Mouse (Mus musculus) activated CD4-positive, CD25-positive, alpha-beta regulatory T cell, adult 9 weeks (primary cell): Measurements from ENCODE around the gene Ift22. TPM values are rescaled to one million over a fixed set of nuclear protein-coding genes. Genes with fewer than 3 reads are reported as not detected.

ENCODE experiments used
- polyA plus RNA-seq: library from polyadenylated mRNA; unstranded; fragments of 100-300 nt; shearing (Covaris generic); gene quantifications from one replicate; pipeline ENCODE4 v1.2.1, GENCODE M21; 2017

Ift22 gene
- 10.3 TPM for polyA plus RNA-seq

DNA sequence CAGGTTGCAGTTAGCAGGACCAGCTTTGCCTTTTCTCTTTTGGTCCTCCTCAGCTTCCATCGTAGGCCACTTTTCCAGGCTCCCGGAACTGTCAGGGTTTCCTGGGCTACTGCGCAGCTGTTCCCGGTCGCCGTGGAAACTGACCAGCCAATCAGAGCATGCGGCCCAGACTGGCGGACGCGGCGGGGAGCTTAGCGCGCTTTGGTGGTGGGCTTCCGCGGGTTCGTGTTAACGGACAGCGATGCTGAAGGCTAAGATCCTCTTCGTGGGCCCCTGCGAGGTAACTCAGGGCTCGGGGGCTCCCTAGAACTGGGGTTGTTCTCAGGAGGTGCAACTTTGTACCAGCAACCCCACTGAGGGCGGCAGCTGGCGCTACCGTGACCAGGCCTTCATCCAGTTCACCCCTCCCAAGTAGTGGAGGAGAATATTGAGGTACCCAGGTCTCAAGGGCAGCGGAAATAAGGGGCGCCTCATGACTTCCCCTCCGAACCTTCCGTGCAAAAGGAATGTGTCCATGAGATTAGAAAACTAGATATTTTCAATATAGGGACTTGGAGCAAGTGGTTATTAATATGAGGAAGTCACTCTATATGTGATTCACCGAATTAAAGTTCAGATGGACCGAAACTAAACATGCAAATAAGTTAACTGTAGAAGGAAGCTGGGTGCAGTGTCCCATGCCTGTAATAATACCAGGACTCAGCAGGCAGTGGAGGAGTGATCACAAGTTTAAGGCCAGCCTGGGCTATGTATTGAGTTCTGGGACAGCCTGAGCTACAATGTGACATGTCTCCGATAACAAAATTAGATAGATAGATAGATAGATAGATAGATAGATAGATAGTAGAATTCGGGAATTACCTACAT lies at the start of gene Ift22:
Gene Ift22 (plus strand): TSS at position 160 of the 867 bp plus-strand sequence.

DNA sequence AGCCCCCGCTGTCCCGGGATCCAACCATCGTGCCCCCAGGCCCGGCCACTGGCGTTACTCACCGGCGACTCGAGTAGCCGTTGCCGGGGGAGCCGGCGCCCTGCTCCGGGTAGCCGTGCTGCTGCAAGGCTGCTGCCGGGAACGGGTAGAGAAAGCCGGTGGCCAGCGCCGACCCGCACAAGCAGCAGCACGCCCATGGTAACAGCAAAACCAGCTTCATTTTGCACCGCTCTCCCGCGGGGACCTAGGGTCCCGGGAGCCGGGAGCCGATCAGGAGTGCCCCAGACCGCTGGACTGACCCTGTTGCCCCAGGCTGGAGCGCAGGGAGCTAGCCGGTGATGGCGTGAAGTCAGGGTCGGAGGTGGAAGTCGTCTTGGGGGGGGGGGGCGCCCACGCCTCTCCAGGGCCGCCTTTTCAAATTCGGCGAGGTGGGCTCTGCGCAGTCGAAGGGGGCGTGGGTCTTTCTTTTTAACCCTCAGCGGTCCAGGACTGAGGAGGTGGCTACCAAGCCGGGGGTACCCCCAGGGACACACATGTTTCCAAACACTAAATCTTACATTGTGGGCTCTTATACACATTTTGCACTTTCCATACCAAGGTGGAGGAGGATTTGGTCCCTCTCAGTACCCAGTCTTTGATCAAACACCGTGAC lies 25.0 kb upstream of the Ift22 start, which contains the start of gene Col26a1:
Gene Col26a1 (minus strand): TSS at position 422 of the 652 bp plus-strand sequence.

GRCm38 (mm10) chr5:136953015-136953414 lies 45.1 kb downstream of the Ift22 start, which contains the start of gene Fis1:
Gene Fis1, plus strand, starts transcription at chr5:136953275.

Other genes starting within 250 kb of the Ift22 start
- gene Myl10, start 215.0 kb upstream of the Ift22 start, polyA plus RNA-seq, result 0.81 TPM
- gene Col26a1, start 24.9 kb upstream of the Ift22 start, polyA plus RNA-seq, result not detected
- gene Fis1, start 45.1 kb downstream of the Ift22 start, polyA plus RNA-seq, result 320 TPM
- gene Cldn15, start 58.5 kb downstream of the Ift22 start, polyA plus RNA-seq, result not detected
- 13.6 TPM for gene Plod3, start 78.9 kb downstream of the Ift22 start, polyA plus RNA-seq
- 68.7 TPM for gene Znhit1, start 79.9 kb downstream of the Ift22 start, polyA plus RNA-seq
- not detected for gene Vgf, start 118.2 kb downstream of the Ift22 start, polyA plus RNA-seq
- 100 TPM for gene Ap1s1, start 138.0 kb downstream of the Ift22 start, polyA plus RNA-seq
- gene Serpine1, start 164.1 kb downstream of the Ift22 start, polyA plus RNA-seq, result not detected
- 23.0 TPM for gene Trim56, start 208.1 kb downstream of the Ift22 start, polyA plus RNA-seq
- gene Muc3, start 241.2 kb downstream of the Ift22 start, polyA plus RNA-seq, result not detected